Mouse (Mus musculus): Measurements from ENCODE around the gene Snrpa. TPM values are rescaled to one million over a fixed set of nuclear protein-coding genes. Genes with fewer than 3 reads are reported as not detected.
A peak's percentile ranks its signal among the peaks of the same experiment; 100 is the strongest.

Gene Snrpa
- polyA plus RNA-seq, 1 experiment = 158 TPM

DNA sequence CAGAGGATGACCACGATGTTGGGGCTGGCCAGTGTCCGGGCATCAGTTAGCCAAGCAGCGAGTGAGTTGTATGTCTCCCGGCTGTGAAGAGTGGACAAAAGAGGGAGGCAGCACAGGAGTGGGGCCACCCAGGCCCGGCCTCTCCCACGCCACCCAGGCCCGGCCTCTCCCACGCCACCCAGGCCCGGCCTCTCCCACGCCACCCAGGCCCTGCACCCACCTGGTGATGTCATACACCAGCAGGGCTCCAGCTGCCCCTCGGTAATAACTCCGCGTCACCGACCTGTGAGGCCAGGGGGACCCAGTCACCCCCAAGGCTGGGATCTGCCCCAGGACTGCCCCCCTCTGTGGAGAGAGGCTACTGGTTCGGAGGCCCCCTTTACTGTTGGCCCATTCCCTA lies 21.6 kb downstream of the Snrpa start:
- Histone ChIP-seq H3K4me3 (replicated peaks; ENCODE audit: insufficient read depth, low read depth, low read length) (no peak overlapping the region), H3K4me1 (ENCODE audit: control insufficient read depth, insufficient read depth, low read length) (no peaks in the 10 kb centered on the region), H3K27ac (ENCODE audit: insufficient read depth, low read length) (no peak overlapping the region), H3K27me3 (ENCODE audit: control insufficient read depth, insufficient read depth, low read length) (no peaks in the 10 kb centered on the region)
- 94% methylated on average over 15 of the region's 15 CpGs for WGBS
- no peak for DNase-seq
- TF ChIP-seq POLR2A (IDR thresholded peaks at IDR 0.05; ENCODE audit: borderline replicate concordance, insufficient read depth, low read length) (no peak), CTCF (IDR thresholded peaks at IDR 0.05; ENCODE audit: borderline replicate concordance, insufficient read depth, low read depth, low read length) (no peak)

DNA sequence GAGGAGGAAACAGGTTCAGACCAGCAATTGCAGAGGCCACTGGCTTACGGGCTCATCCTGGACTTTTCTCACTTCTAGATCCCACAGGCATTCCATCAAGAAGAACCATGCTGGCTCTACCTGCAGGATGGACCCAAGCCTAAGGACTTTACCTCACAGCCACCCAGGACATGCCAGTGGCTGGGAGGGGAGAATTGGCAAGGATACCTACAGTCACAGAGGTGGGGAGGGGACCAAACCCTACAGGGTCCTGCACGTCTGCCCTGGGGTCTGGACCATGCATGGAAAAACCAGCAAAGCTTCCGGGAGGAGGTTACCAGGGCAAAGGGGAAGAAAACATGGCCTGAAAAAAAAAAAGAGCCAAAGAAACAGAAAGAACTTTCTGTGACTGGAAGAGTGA lies 25.1 kb downstream of the Snrpa start:
- H3K4me3 ChIP-seq (replicated peaks; ENCODE audit: insufficient read depth, low read depth, low read length) = no peak overlapping the region
- no peak overlapping the region for H3K27ac ChIP-seq (ENCODE audit: insufficient read depth, low read length)
- 91% methylated on average over 3 of the region's 3 CpGs for whole genome bisulfite sequencing
- no peak for DNase-seq
- TF ChIP-seq POLR2A (IDR thresholded peaks at IDR 0.05; ENCODE audit: borderline replicate concordance, insufficient read depth, low read length) = no peak
- TF ChIP-seq CTCF (IDR thresholded peaks at IDR 0.05; ENCODE audit: borderline replicate concordance, insufficient read depth, low read depth, low read length) = no peak
- H3K4me1 ChIP-seq (ENCODE audit: control insufficient read depth, insufficient read depth, low read length) = peaks cover 6% of the 10 kb centered on the region; the same call in 1 of the 2 replicates
- no peaks in the 10 kb centered on the region for H3K27me3 ChIP-seq (ENCODE audit: control insufficient read depth, insufficient read depth, low read length)

DNA sequence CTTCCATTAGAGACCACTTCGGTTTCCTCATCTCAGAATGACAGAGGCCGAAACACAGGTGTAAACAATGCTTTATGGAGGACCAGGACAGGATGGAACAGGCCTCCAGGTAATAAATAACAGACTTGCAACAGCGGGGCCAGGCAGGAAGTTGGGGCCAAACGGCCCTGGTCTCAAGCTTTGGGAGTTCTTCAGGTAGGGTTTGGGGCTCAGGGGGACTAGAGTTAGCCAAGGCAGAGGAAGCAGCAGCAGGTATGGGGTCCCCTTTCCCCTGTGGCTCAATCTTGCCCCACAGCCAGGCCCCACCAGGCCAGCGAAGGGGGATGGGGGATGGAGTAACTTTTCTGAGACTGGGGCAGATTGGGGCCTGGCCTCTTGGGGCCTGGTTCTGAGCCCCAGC lies 27.7 kb downstream of the Snrpa start:
- 94% methylated on average over 5 of the region's 5 CpGs for WGBS
- TF ChIP-seq POLR2A (IDR thresholded peaks at IDR 0.05; ENCODE audit: borderline replicate concordance, insufficient read depth, low read length) = no peak
- TF ChIP-seq CTCF (IDR thresholded peaks at IDR 0.05; ENCODE audit: borderline replicate concordance, insufficient read depth, low read depth, low read length) = no peak
- DNase-seq = no peak
- Histone ChIP-seq H3K4me3 (replicated peaks; ENCODE audit: insufficient read depth, low read depth, low read length) (no peak overlapping the region), H3K27me3 (ENCODE audit: control insufficient read depth, insufficient read depth, low read length) (no peaks in the 10 kb centered on the region), H3K4me1 (ENCODE audit: control insufficient read depth, insufficient read depth, low read length) (peaks cover 20% of the 10 kb centered on the region), H3K27ac (ENCODE audit: insufficient read depth, low read length) (no peak overlapping the region)

DNA sequence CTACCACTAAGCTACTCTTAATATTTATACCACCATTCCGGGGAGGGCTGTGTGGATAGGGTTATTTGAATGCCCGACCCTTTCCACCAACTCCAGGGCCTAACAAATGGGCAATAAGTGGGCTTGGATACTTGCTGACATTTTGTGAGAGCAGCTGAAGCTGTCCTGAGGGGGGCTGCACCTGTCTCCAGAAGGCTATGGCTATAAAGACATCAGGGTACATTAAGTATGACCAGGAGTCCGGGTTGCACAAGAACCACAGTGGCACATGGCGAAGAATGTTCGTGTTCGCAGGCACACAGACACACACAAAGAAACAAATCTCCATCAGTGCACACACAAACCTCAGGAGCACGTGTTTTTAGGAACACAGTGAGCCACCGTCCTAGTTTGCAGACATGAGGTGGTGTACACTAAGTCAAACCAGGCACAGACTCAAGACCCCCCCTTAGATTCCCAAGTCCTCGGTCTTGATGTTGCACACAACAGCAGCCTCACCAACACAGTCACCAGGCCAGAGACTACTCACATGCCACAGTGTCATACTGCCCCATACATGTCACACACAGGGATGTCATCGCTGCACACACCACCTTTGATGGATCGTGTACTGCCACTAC lies 28.5 kb downstream of the Snrpa start:
- TF ChIP-seq CTCF (IDR thresholded peaks at IDR 0.05; ENCODE audit: borderline replicate concordance, insufficient read depth, low read depth, low read length) (no peak), POLR2A (IDR thresholded peaks at IDR 0.05; ENCODE audit: borderline replicate concordance, insufficient read depth, low read length) (no peak)
- H3K27me3 ChIP-seq (ENCODE audit: control insufficient read depth, insufficient read depth, low read length) = no peaks in the 10 kb centered on the region
- peak overlapping the region; percentile 95 for H3K4me3 ChIP-seq (replicated peaks; ENCODE audit: insufficient read depth, low read depth, low read length)
- no peak for DNase-seq
- H3K27ac ChIP-seq (ENCODE audit: insufficient read depth, low read length) = peak overlapping the region; percentile 91
- peaks cover 28% of the 10 kb centered on the region for H3K4me1 ChIP-seq (ENCODE audit: control insufficient read depth, insufficient read depth, low read length)
- 65% methylated on average over 11 of the region's 11 CpGs for WGBS

DNA sequence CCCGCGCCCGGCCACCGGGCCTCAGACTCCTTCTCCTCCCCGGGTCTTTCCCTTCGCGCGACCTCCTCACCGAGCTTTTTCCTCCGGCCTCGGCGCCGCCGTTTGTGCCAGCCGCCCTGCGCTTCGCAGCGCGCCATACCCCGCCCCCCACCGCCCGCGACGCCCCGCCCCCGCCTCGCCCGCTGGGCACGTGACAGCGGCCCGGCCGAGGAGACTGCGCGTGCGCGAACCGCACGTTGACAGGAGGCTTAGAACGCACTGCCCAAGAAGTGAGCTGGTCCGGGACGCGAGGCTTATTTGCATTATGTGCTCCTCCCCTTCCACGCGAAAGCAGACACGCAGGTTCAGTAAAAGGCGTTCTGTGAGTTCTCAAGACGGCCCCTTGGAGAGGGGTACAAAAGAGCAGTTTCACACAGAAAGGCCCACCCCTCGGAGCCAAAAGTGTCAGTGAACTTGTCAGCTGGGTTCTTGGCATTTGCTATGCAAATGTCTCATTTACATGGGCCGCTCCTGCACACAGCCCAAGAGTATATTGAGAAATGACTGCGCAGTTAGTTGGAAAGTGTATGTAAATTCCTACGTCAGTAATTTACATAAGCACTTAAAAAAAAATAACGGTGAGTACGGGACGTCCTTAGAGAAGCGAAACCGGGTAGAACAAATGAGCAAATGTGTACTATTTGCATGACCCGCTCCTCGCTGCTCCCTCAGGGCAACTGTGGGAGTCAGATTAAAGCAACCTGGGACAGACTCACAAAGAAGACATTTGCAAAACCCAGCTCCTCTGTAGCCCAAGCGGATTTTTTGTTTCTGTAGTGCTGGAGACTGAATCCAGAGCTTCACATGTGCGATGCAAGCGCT lies 29.2 kb downstream of the Snrpa start, which contains the start of gene Egln2:
Gene Egln2, minus strand, starts transcription at position 189 of the 861 bp plus-strand sequence.
- peaks cover 35% of the 10 kb centered on the region for H3K4me1 ChIP-seq (ENCODE audit: control insufficient read depth, insufficient read depth, low read length)
- peak; percentile 95 to 96 for DNase-seq
- H3K27ac ChIP-seq (ENCODE audit: insufficient read depth, low read length) = peak within 1 kb of the TSS; percentile 97
- no peaks in the 10 kb centered on the region for H3K27me3 ChIP-seq (ENCODE audit: control insufficient read depth, insufficient read depth, low read length)
- H3K4me3 ChIP-seq (replicated peaks; ENCODE audit: insufficient read depth, low read depth, low read length) = peak within 1 kb of the TSS; percentile 95
- 1% methylated on average over 61 of the region's 61 CpGs for WGBS
- peak; percentile 93 for TF ChIP-seq POLR2A (IDR thresholded peaks at IDR 0.05; ENCODE audit: borderline replicate concordance, insufficient read depth, low read length)
- TF ChIP-seq CTCF (IDR thresholded peaks at IDR 0.05; ENCODE audit: borderline replicate concordance, insufficient read depth, low read depth, low read length) = no peak

DNA sequence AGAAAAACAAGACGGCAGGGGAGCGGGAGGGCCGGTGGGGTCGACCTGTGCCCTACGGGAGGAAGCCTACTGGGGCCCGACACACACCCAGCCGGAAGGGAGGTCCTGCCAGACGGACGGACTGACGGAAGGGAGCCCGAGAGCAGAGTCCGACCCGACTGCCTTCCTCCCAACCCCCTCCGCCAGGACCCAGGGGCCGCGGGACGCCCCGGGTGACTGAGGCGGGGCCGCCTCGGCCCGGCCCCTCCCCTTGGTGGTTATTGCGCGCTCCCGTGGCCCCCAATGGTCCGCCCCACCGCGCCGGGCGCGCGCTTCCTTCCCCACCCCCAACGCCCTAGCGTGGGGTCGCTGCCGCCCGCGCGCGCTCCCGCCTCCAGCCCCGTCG lies 29.9 kb downstream of the Snrpa start:
- 2% methylated on average over 41 of the region's 43 CpGs for WGBS
- H3K4me1 ChIP-seq (ENCODE audit: control insufficient read depth, insufficient read depth, low read length) = peaks cover 40% of the 10 kb centered on the region
- H3K27ac ChIP-seq (ENCODE audit: insufficient read depth, low read length) = peak overlapping the region; percentile 97
- no peak for TF ChIP-seq POLR2A (IDR thresholded peaks at IDR 0.05; ENCODE audit: borderline replicate concordance, insufficient read depth, low read length)
- TF ChIP-seq CTCF (IDR thresholded peaks at IDR 0.05; ENCODE audit: borderline replicate concordance, insufficient read depth, low read depth, low read length) = no peak
- peak overlapping the region; percentile 95 for H3K4me3 ChIP-seq (replicated peaks; ENCODE audit: insufficient read depth, low read depth, low read length)
- peak in 1 of 2 experiments; percentile 80 for DNase-seq
- no peaks in the 10 kb centered on the region for H3K27me3 ChIP-seq (ENCODE audit: control insufficient read depth, insufficient read depth, low read length)

DNA sequence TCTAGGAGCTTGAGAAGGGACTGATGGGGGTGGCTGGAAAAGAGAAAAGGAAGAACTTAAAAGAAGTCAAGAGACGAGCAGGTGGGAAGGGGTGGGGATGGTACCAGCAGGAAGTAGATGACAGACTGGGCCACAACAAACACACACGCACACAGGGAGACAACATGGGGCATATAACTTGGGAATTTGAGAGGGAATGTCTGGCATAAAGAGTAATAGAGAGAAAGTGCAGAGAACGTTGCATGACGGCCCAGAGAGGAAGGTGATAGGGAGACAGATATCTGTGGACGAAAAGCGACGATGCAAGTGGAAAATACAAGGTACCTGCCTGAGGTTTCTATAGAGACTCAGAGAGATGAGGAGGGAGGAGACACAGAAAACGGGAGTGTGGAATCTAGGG lies 30.4 kb downstream of the Snrpa start:
- TF ChIP-seq POLR2A (IDR thresholded peaks at IDR 0.05; ENCODE audit: borderline replicate concordance, insufficient read depth, low read length) (no peak), CTCF (IDR thresholded peaks at IDR 0.05; ENCODE audit: borderline replicate concordance, insufficient read depth, low read depth, low read length) (no peak)
- Histone ChIP-seq H3K27me3 (ENCODE audit: control insufficient read depth, insufficient read depth, low read length) (no peaks in the 10 kb centered on the region), H3K4me3 (replicated peaks; ENCODE audit: insufficient read depth, low read depth, low read length) (peak overlapping the region; percentile 95), H3K4me1 (ENCODE audit: control insufficient read depth, insufficient read depth, low read length) (peaks cover 45% of the 10 kb centered on the region), H3K27ac (ENCODE audit: insufficient read depth, low read length) (peak overlapping the region; percentile 97)
- WGBS = under 1% methylated on average over 8 of the region's 8 CpGs
- DNase-seq = no peak
